Mouse (Mus musculus) ES-Bruce4 (cell line): ENCODE results near the gene Gm10491.

Source experiments
- CTCF ChIP-seq: IDR thresholded peaks from one replicate; pipeline ENCODE4 v1.8.1; 2011; ENCODE audit warnings: low read depth, low read length
- POLR2A ChIP-seq: IDR thresholded peaks from one replicate; pipeline ENCODE4 v1.8.1; 2011; ENCODE audit warnings: low read length; ENCODE audit not compliant: insufficient read depth

GRCm38 (mm10) chrX:7898880-7899874 lies 8.5 kb downstream of the Gm10491 start, which contains the start of the genes Pqbp1 and Timm17b:
- TF ChIP-seq CTCF: no peak
- no peak for TF ChIP-seq POLR2A
